Mouse (Mus musculus): ENCODE results near the gene Gm9008. TPM values are rescaled to one million over a fixed set of nuclear protein-coding genes. Genes with fewer than 3 reads are reported as not detected.
"Not testable (repeated sequence)": the region's sequence is repeated elsewhere in the genome, so short reads cannot be mapped to it uniquely, and the experiment has no call there.

Gm9008 gene
- 0.08 and 0.18 TPM in 2 replicates for polyA plus RNA-seq (2014; fragmentation: Nextera tagmentation; extraction: Ambion mirVana)

GRCm38 (mm10) chr6:76497054-76497835 lies at the start of gene Gm9008:
Gene Gm9008 (minus strand): TSS chr6:76497784.
- ATAC-seq (replicated peaks; ENCODE audit: insufficient number of reproducible peaks, low FRiP score, low TSS enrichment, low read depth); H3K27ac ChIP-seq (replicated peaks; ENCODE audit: low read depth, low read length); H3K4me1 ChIP-seq (ENCODE audit: control insufficient read depth, insufficient read depth, low read length); DNase-seq (ENCODE audit: low spot score); H3K9ac ChIP-seq (replicated peaks; ENCODE audit: low read length); H3K27me3 ChIP-seq (ENCODE audit: control insufficient read depth, insufficient read depth, low read length); H3K36me3 ChIP-seq (replicated peaks; ENCODE audit: control insufficient read depth, insufficient read depth, low read depth, low read length); H3K4me3 ChIP-seq (ENCODE audit: low read depth, low read length); H3K9me3 ChIP-seq (replicated peaks; ENCODE audit: control insufficient read depth, low read length); H3K4me2 ChIP-seq (ENCODE audit: low read depth, low read length): not testable (repeated sequence)
- 94% methylated on average over 17 of the region's 22 CpGs for WGBS

- WGBS, result 86% methylated on average over 4 of the region's 4 CpGs
- no peak overlapping the region for H3K4me3 ChIP-seq (ENCODE audit: low read depth, low read length)
These were observed 24.5 kb upstream of the Gm9008 start for GRCm38 (mm10) chr6:76521975-76522641.

GRCm38 (mm10) chr6:76510200-76510599 lies 12.6 kb upstream of the Gm9008 start:
- Histone ChIP-seq H3K36me3 (replicated peaks; ENCODE audit: control insufficient read depth, insufficient read depth, low read depth, low read length) (no peaks in the 10 kb centered on the region), H3K4me1 (ENCODE audit: control insufficient read depth, insufficient read depth, low read length) (no peaks in the 10 kb centered on the region), H3K4me3 (ENCODE audit: low read depth, low read length) (no peak overlapping the region), H3K27me3 (ENCODE audit: control insufficient read depth, insufficient read depth, low read length) (no peaks in the 10 kb centered on the region), H3K4me2 (ENCODE audit: low read depth, low read length) (no peak overlapping the region), H3K27ac (replicated peaks; ENCODE audit: low read depth, low read length) (no peak overlapping the region), H3K9ac (replicated peaks; ENCODE audit: low read length) (no peak overlapping the region), H3K9me3 (replicated peaks; ENCODE audit: control insufficient read depth, low read length) (no peaks in the 10 kb centered on the region)
- DNase-seq (ENCODE audit: low spot score) (peak; percentile 4), ATAC-seq (replicated peaks; ENCODE audit: insufficient number of reproducible peaks, low FRiP score, low TSS enrichment, low read depth) (no peak)

More at GRCm38 (mm10) chr6:76521975-76522641, 24.5 kb upstream of the Gm9008 start:
- Histone ChIP-seq H3K4me1 (ENCODE audit: control insufficient read depth, insufficient read depth, low read length) (no peaks in the 10 kb centered on the region), H3K9me3 (replicated peaks; ENCODE audit: control insufficient read depth, low read length) (no peaks in the 10 kb centered on the region), H3K9ac (replicated peaks; ENCODE audit: low read length) (no peak overlapping the region), H3K27me3 (ENCODE audit: control insufficient read depth, insufficient read depth, low read length) (no peaks in the 10 kb centered on the region), H3K27ac (replicated peaks; ENCODE audit: low read depth, low read length) (no peak overlapping the region), H3K36me3 (replicated peaks; ENCODE audit: control insufficient read depth, insufficient read depth, low read depth, low read length) (no peaks in the 10 kb centered on the region), H3K4me2 (ENCODE audit: low read depth, low read length) (no peak overlapping the region)
- DNase-seq (ENCODE audit: low spot score), result no peak
- no peak for ATAC-seq (replicated peaks; ENCODE audit: insufficient number of reproducible peaks, low FRiP score, low TSS enrichment, low read depth)

GRCm38 (mm10) chr6:76496335-76496734 lies 1.2 kb downstream of the Gm9008 start:
- H3K9me3 ChIP-seq (replicated peaks; ENCODE audit: control insufficient read depth, low read length); H3K4me1 ChIP-seq (ENCODE audit: control insufficient read depth, insufficient read depth, low read length); ATAC-seq (replicated peaks; ENCODE audit: insufficient number of reproducible peaks, low FRiP score, low TSS enrichment, low read depth); H3K4me3 ChIP-seq (ENCODE audit: low read depth, low read length); H3K27ac ChIP-seq (replicated peaks; ENCODE audit: low read depth, low read length); H3K27me3 ChIP-seq (ENCODE audit: control insufficient read depth, insufficient read depth, low read length); H3K36me3 ChIP-seq (replicated peaks; ENCODE audit: control insufficient read depth, insufficient read depth, low read depth, low read length); DNase-seq (ENCODE audit: low spot score); H3K4me2 ChIP-seq (ENCODE audit: low read depth, low read length); H3K9ac ChIP-seq (replicated peaks; ENCODE audit: low read length): not testable (repeated sequence)
- 81% methylated on average over 4 of the region's 12 CpGs for WGBS

- H3K4me2 ChIP-seq (ENCODE audit: low read depth, low read length), result no peak overlapping the region
- no peaks in the 10 kb centered on the region for H3K36me3 ChIP-seq (replicated peaks; ENCODE audit: control insufficient read depth, insufficient read depth, low read depth, low read length)
- DNase-seq (ENCODE audit: low spot score) (no peak), ATAC-seq (replicated peaks; ENCODE audit: insufficient number of reproducible peaks, low FRiP score, low TSS enrichment, low read depth) (no peak)
- no peaks in the 10 kb centered on the region for H3K27me3 ChIP-seq (ENCODE audit: control insufficient read depth, insufficient read depth, low read length)
- H3K9ac ChIP-seq (replicated peaks; ENCODE audit: low read length), result no peak overlapping the region
- no peaks in the 10 kb centered on the region for H3K9me3 ChIP-seq (replicated peaks; ENCODE audit: control insufficient read depth, low read length)
- WGBS, result 44% methylated on average over 2 of the region's 2 CpGs
- H3K4me3 ChIP-seq (ENCODE audit: low read depth, low read length), result no peak overlapping the region
- H3K4me1 ChIP-seq (ENCODE audit: control insufficient read depth, insufficient read depth, low read length), result no peaks in the 10 kb centered on the region
- no peak overlapping the region for H3K27ac ChIP-seq (replicated peaks; ENCODE audit: low read depth, low read length)
These were observed 29.4 kb downstream of the Gm9008 start for GRCm38 (mm10) chr6:76468194-76468593.
